Mouse (Mus musculus) left cerebral cortex, postnatal 4 days (tissue): ENCODE measurements around the gene Uchl4. TPM values are rescaled to one million over a fixed set of nuclear protein-coding genes. Genes with fewer than 3 reads are reported as not detected.
"Not testable (repeated sequence)": the region's sequence is repeated elsewhere in the genome, so short reads cannot be mapped to it uniquely, and the experiment has no call there.

Experiments
- DNase-seq: peaks from one replicate; pipeline ENCODE4 v3.0.0-alpha.2; 2022
- intact Hi-C: fragments of 180-260 bp; cut with DNase I; formaldehyde crosslinking; loops from one replicate; pipeline ENCODE4 v1.15.1; 2025
- total RNA-seq, 2 experiments: library from RNA; stranded (reverse); gene quantifications; 2 replicates each; pipeline ENCODE4 v1.2.3; 2021

Gene Uchl4
- 1 to 10 TPM; 7.1 to 7.3 TPM for total RNA-seq

- intact Hi-C loops, result no loop called here
These were observed at the start of gene Uchl4 for GRCm38 (mm10) chr9:64234768-64235435. TSS of gene Uchl4 (plus strand) at chr9:64235201.

DNA sequence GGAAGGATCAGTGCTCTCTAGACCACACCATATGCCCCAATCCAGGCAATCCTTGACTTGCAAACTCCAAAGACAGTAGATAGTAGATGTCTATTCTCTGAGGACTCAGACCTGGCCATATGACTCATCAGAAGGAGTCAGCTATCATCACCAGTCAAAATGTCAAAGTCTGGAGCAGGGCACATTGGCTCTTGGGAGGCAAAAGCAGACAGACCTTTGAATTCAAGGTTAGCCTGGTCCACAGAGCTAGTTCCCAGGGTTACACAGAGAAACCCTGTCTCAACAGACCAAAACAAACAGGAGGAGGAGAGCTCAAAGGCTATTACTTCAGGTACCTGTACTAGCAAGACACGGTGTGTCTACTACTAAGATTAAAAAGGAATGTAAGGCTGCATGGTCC, 41.1 kb upstream of the Uchl4 start:
- no peak for DNase-seq
- intact Hi-C loops, result no loop called here

More at GRCm38 (mm10) chr9:64234768-64235435, at the start of gene Uchl4:
- DNase-seq, result no peak

GRCm38 (mm10) chr9:64195554-64195953, 39.4 kb upstream of the Uchl4 start:
- intact Hi-C loops, result no loop called here
- DNase-seq, result no peak

DNA sequence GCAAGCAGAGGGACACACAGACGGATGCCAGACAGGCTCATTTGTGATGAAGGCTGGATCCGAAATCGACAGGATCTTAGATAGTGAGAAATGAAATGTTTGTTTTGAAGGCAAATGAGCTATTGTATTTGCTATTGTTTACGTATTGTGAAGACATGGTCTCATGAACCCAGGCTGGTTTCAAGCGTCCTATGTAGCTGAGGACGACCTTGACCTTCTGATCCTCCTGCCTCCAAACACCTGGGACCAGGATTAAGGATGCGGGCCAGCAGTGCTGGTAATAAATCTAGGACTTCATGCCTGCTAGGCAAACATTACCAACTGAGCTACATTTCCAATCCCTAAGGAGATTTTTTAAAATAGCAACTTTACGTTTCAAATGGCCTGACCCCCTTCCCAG, 37.5 kb upstream of the Uchl4 start:
- intact Hi-C loops, result no loop called here
- DNase-seq, result no peak

DNA sequence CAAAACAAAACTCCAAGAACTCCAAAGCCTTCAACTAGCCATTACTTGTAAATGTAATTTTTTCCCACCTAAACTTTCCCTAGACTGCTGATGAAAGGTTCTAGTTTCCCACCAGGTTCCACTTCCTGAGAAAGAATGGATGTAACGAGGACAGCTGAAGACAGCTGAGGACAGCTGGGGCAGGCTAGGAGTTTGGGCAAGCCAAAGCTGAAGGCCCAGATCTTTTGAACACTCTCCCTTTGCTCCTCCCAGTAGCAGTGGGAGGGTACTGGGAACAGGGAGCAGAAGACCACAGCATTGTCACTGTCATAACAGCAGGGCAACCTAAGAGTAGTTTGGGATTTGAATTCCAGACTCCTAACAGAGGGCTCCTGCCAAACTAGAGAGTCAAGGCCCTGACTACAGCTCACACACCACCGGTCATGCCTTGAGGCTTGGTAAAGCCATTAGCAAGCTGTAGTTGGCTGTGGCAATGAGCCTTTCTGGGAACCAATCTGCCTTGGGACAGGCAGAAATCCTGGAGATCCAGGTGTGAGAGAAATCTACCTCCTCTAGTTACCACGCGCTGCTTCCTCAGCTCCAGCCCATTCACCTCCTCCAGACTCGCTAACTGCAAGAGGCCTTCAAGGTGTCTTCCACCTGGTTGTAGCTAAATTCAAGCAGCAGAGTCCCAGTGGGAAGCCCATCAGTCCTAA, 36.8 kb upstream of the Uchl4 start:
- intact Hi-C loops, result no loop called here
- DNase-seq, result no peak

DNA sequence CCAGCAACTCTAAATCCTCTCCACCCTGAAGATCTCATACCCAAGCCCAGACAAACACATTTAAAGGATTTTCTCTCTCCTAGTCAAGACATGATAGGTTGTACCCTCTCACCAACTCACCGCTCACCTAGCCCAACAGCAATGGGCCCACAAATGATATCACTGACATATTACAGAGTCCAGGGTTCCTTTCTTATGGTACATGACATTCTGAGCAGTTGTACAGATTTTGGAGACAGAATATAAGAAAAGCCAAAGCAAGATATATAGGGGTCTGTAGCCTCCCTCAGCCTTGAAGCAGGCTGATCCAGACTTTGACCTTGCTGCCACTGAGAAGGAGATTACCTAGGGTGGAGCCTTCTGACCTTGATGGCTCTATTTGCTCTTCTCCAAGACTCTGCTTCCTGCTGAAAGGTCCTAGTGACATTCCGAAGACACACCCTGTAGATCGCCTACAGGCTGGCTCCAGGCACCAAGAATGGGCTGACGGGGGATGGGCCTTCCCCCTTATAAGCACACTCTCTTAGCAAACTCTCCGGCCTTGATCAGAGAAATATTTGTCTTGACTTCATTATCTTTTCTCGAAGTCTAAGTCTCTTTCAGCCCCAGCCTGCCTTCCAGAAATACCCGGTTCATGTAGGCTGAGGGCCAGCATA, 36.1 kb upstream of the Uchl4 start:
- DNase-seq, intact Hi-C loops: not testable (repeated sequence)

- intact Hi-C loops, result loop anchor here (10.0 kb wide), 1 partner anchor 55 kb away; the partner anchor contains the start of gene Map2k1
- no peak for DNase-seq
These were observed 35.1 kb upstream of the Uchl4 start for GRCm38 (mm10) chr9:64199897-64200296.

- DNase-seq, result no peak
- intact Hi-C loops, result loop anchor here (10.0 kb wide), 1 partner anchor 52 kb away; the partner anchor contains the start of gene Map2k1
These were observed 32.7 kb upstream of the Uchl4 start for GRCm38 (mm10) chr9:64202331-64202730.

GRCm38 (mm10) chr9:64202866-64203265, 32.1 kb upstream of the Uchl4 start:
- DNase-seq, result no peak
- intact Hi-C loops, result loop anchor here (10.0 kb wide), 1 partner anchor 52 kb away; the partner anchor contains the start of gene Map2k1

- intact Hi-C loops, result loop anchor here (10.0 kb wide), 1 partner anchor 47 kb away; the partner anchor contains the start of gene Map2k1
- no peak for DNase-seq
These were observed 27.4 kb upstream of the Uchl4 start for GRCm38 (mm10) chr9:64207509-64208084.

GRCm38 (mm10) chr9:64214452-64214851, 20.5 kb upstream of the Uchl4 start:
- DNase-seq, result no peak

GRCm38 (mm10) chr9:64216090-64216489, 18.9 kb upstream of the Uchl4 start:
- intact Hi-C loops, result no loop called here
- no peak for DNase-seq

More at GRCm38 (mm10) chr9:64214452-64214851, 20.5 kb upstream of the Uchl4 start:
- intact Hi-C loops, result no loop called here

GRCm38 (mm10) chr9:64216641-64217040, 18.4 kb upstream of the Uchl4 start:
- no peak for DNase-seq
- intact Hi-C loops, result no loop called here

- no peak for DNase-seq
- intact Hi-C loops, result no loop called here
These were observed 17.1 kb upstream of the Uchl4 start for GRCm38 (mm10) chr9:64217887-64218286.

- no peak for DNase-seq
- intact Hi-C loops, result no loop called here
These were observed 15.7 kb upstream of the Uchl4 start for GRCm38 (mm10) chr9:64219305-64219704.

DNA sequence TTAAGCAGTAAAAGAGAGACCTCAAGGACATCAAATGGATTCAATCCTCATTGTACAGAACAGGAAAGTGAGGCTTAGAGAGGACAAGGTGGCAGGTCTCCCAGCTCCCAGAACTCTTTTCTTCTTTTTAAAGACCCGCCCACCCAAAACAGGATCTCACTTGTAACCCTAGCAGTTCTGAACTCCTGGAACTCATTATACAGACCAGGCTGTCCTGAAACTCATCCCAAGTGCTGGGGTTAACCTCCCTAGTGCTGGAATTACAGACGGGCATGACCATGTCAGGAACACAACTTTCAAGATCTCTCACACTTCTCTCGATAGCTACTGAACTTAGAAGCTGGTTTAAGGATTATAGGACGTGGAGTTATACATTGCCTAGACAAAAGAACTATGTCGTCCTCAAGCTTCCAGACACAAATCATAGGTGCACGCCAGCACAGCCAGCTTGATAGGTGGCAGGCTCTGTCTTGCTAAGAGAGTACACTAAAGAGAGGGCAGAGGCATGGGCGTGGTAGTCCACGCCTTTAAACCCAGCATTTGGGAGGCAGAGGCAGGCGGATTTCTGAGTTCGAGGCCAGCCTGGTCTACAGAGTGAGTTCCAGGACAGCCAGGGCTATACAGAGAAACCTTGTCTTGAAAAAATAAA, 15.1 kb upstream of the Uchl4 start:
- no peak for DNase-seq
- intact Hi-C loops, result no loop called here

DNA sequence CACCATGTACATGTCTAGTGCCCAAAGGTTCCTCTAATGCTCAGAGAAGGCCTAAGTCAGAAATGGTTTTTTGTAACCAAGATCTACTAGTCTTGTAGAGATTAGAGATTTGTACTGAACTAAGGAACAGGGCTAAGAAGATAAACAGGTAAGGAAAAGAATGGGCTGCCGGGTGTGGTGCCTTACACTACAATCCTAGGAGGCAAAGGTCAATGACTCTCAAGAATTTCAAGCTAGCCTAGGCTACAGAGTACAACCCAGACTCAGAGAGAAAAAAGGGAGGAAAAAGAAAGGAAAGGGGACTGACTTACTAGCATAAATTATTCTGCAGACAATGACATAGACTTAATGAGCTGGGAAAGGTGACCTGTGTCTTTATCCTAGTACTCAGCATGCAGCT, 14.4 kb upstream of the Uchl4 start:
- intact Hi-C loops, result no loop called here
- no peak for DNase-seq

- DNase-seq, result no peak
- intact Hi-C loops, result no loop called here
These were observed 13.5 kb upstream of the Uchl4 start for GRCm38 (mm10) chr9:64221480-64221879.

DNA sequence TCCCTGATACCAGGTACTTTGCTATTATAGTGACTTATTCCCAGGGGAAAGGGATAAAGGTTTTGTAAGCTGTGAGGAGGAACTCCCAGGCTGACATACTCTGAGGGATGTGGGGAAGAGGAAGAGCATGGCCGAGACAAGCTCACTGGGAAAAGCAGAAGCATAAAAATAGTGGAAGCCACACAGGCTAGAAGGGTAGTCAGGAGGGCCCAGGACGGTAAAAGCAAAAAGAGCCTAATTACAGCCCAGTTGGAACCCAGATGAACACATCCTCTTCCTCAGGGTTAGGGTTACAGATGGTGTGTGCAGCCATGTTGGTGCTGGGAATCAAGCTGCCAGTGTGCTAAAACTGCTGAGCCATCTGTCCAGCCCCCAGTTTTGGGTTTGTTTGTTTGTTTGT, 12.9 kb upstream of the Uchl4 start:
- intact Hi-C loops, result no loop called here
- no peak for DNase-seq

DNA sequence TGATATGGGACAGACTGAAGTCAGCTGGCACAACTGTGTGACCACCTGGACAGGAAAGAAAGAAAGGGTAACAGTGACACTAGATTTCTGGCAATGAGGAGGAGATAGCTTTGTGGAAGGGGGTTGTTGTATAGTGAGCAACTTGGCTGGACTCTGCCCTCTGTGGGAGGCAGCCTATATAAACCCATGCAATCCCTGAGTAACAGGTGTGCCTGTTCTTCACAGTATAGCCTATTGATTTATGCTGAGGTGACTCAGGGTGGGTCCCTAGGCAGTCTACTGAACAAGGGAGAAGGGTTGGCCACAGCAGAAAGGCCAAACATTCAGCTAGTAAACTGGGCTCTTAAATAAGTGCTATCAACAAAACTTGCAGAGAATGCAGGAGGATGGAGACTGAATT, 9.2 kb upstream of the Uchl4 start:
- DNase-seq, result no peak
- intact Hi-C loops, result no loop called here

DNA sequence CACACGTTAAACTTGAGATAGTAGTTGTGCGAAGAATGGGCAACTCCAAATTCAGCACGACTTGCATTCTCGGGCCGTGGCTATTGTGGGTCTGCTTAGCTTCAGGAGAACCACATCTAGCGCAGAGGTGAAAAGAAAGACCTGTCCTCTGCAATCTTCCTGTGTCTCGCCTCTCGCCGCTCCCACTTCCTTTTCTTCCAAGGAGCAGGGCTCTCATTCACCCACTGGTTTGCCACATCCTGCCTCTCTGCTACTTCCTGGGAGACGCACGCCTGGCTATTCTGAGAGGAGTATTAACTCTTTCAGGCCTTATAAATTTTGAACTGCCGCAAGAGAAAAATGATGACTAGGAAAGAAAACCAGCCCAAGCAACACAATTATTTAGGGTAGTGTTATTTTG, 7.3 kb upstream of the Uchl4 start:
- intact Hi-C loops, result no loop called here
- no peak for DNase-seq
